Mouse (Mus musculus) cerebellum, adult 2 months (tissue): ENCODE measurements around the gene Tepp. TPM values are rescaled to one million over a fixed set of nuclear protein-coding genes. Genes with fewer than 3 reads are reported as not detected.

ENCODE experiments used
- DNase-seq, 2 experiments: peaks; one replicate each; pipeline ENCODE4 v3.0.0; 2021
- H3K27ac ChIP-seq: fragments of 200-500 bp; 2 replicates; pipeline ENCODE4 v1.5.1; 2012; ENCODE audit warnings: low read length, control low read depth, inconsistent platforms; ENCODE audit not compliant: insufficient read depth
- H3K27me3 ChIP-seq: fragments of 200-500 bp; 2 replicates; pipeline ENCODE4 v1.6.1; 2012; ENCODE audit warnings: inconsistent platforms, mild to moderate bottlenecking, low read length, moderate library complexity; ENCODE audit not compliant: control insufficient read depth, insufficient read depth
- H3K4me1 ChIP-seq: fragments of 200-500 bp; 2 replicates; pipeline ENCODE4 v1.6.1; 2011; ENCODE audit warnings: low read length; ENCODE audit not compliant: control insufficient read depth, insufficient read depth
- H3K4me3 ChIP-seq: fragments of 200-500 bp; replicated peaks from 2 replicates; pipeline ENCODE3; 2011; ENCODE audit warnings: mild to moderate bottlenecking, low read depth, low read length, control low read depth; ENCODE audit not compliant: insufficient read depth
- CTCF ChIP-seq: fragments of 200-500 bp; IDR thresholded peaks from 2 replicates; pipeline ENCODE4 v1.5.1; 2011; ENCODE audit warnings: low read depth, mild to moderate bottlenecking, control low read depth, low read length, moderate library complexity, borderline replicate concordance; ENCODE audit not compliant: insufficient read depth
- POLR2A ChIP-seq: fragments of 200-500 bp; IDR thresholded peaks from 2 replicates; pipeline ENCODE4 v1.6.1; 2011; ENCODE audit warnings: low read length, control low read depth, borderline replicate concordance; ENCODE audit not compliant: insufficient read depth
- WGBS: fragments of 180-500 bp; shearing (Covaris S2); methylation state at CpG from one replicate; pipeline ENCODE4 v1.1.7; 2018; 5-methylcytosine and 5-hydroxymethylcytosine counted together
- polyA plus RNA-seq: library from polyadenylated mRNA; depleted of rRNA; stranded (reverse); fragments of >200 nt; gene quantifications from 2 replicates; pipeline ENCODE4 v1.2.3, GENCODE M21; 2012

Gene Tepp
- polyA plus RNA-seq, 1 experiment = 0.18 TPM

GRCm38 (mm10) chr8:95348811-95349630 lies 38.7 kb downstream of the Tepp start:
- TF ChIP-seq CTCF (no peak), POLR2A (no peak)
- Histone ChIP-seq H3K27ac (no peak overlapping the region), H3K4me3 (no peak overlapping the region), H3K27me3 (no peaks in the 10 kb centered on the region), H3K4me1 (peaks cover 4% of the 10 kb centered on the region; the same call in 1 of the 2 replicates)
- DNase-seq = peak; percentile 42 to 50
- 18% methylated on average over 19 of the region's 19 CpGs for WGBS

GRCm38 (mm10) chr8:95351461-95351860 lies 41.1 kb downstream of the Tepp start:
- 6% methylated on average over 15 of the region's 15 CpGs for WGBS

GRCm38 (mm10) chr8:95352151-95352870 lies 41.9 kb downstream of the Tepp start, which contains the start of gene Mmp15:
Mmp15 (plus strand) TSS chr8:95352268.
- DNase-seq = peak; percentile 65 to 68
- no peak within 1 kb of the TSS for H3K27ac ChIP-seq
- TF ChIP-seq CTCF = no peak
- TF ChIP-seq POLR2A = no peak

More at GRCm38 (mm10) chr8:95351461-95351860, 41.1 kb downstream of the Tepp start:
- no peak for TF ChIP-seq POLR2A
- TF ChIP-seq CTCF = peak; percentile 5; the same call in 1 of the 2 replicates
- H3K4me3 ChIP-seq = peak overlapping the region; percentile 48
- DNase-seq = no peak
- H3K27me3 ChIP-seq = no peaks in the 10 kb centered on the region
- no peak overlapping the region for H3K27ac ChIP-seq
- peaks cover 4% of the 10 kb centered on the region; the same call in 1 of the 2 replicates for H3K4me1 ChIP-seq

GRCm38 (mm10) chr8:95352871-95353866 lies 42.8 kb downstream of the Tepp start:
- no peak for TF ChIP-seq CTCF
- no peak for TF ChIP-seq POLR2A
- Histone ChIP-seq H3K27me3 (no peaks in the 10 kb centered on the region), H3K27ac (no peak overlapping the region), H3K4me3 (peak overlapping the region; percentile 48), H3K4me1 (peaks cover 4% of the 10 kb centered on the region; the same call in 1 of the 2 replicates)
- 5% methylated on average over 62 of the region's 62 CpGs for WGBS
- DNase-seq = peak; percentile 42 to 54

More at GRCm38 (mm10) chr8:95352151-95352870, 41.9 kb downstream of the Tepp start, which contains the start of gene Mmp15:
- H3K27me3 ChIP-seq = no peaks in the 10 kb centered on the region
- peak within 1 kb of the TSS; percentile 48 for H3K4me3 ChIP-seq
- under 1% methylated on average over 79 of the region's 80 CpGs for WGBS
- H3K4me1 ChIP-seq = peaks cover 4% of the 10 kb centered on the region; the same call in 1 of the 2 replicates

- Histone ChIP-seq H3K4me1 (no peaks in the 10 kb centered on the region; the same call in 1 of the 2 replicates), H3K4me3 (no peak overlapping the region), H3K27me3 (no peaks in the 10 kb centered on the region), H3K27ac (no peak overlapping the region)
- no peak for DNase-seq
- TF ChIP-seq CTCF = no peak
- no peak for TF ChIP-seq POLR2A
- 87% methylated on average over 2 of the region's 2 CpGs for WGBS
Measured at GRCm38 (mm10) chr8:95354606-95355005, 44.2 kb downstream of the Tepp start.

- Histone ChIP-seq H3K4me3 (no peak overlapping the region), H3K27ac (no peak overlapping the region), H3K4me1 (no peaks in the 10 kb centered on the region; the same call in 1 of the 2 replicates), H3K27me3 (no peaks in the 10 kb centered on the region)
- DNase-seq = no peak
- 46% methylated on average over 8 of the region's 8 CpGs for WGBS
- TF ChIP-seq CTCF = no peak
- TF ChIP-seq POLR2A = no peak
Measured at GRCm38 (mm10) chr8:95358550-95359411, 48.4 kb downstream of the Tepp start.
